Mouse (Mus musculus) E14TG2a.4 (cell line): ENCODE results near the gene Tor1b.

Experiments
- CTCF ChIP-seq: conservative IDR thresholded peaks from 2 replicates; pipeline ENCODE4 v1.5.1; 2014; ENCODE audit warnings: low read length
- NANOG ChIP-seq: IDR thresholded peaks from 2 replicates; pipeline ENCODE4 v1.6.1; 2014; ENCODE audit warnings: borderline replicate concordance, low read length, mixed read lengths
- POU5F1 ChIP-seq: IDR thresholded peaks from 2 replicates; pipeline ENCODE4 v1.6.1; 2014; ENCODE audit warnings: low read length, borderline replicate concordance

DNA sequence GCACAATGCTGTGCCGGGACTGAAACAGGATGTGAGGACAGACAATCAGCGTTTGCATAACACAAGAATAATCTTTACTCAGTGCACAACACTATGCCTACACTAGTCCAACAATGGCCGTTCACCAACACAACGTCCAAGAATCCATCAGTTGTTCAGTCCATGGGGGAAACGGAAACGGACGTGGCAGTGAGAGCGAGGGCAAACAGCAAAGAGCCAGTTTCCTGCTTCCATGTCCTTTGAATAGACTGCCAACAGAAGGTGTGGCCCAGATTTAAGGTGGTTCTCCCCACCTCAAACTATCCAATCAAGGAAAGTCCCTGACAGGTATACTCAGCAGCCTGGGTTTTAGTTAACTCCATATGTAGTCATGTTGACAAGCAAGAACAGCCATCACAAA is 15.0 kb upstream of the Tor1b start:
- no peak for TF ChIP-seq CTCF
- TF ChIP-seq NANOG, result no peak
- TF ChIP-seq POU5F1, result no peak
